Comparison of ENCODE assay signal across 24 mouse cellular contexts in genomic region chr9:97816143-97816805, GRCm38 (mm10).
DNase-seq lines count a peak whose midpoint lies in the region.
"Had no signal": no experiment of that assay in that cellular context is flagged by ENCODE, and none has a peak within 500 bp of the region (broad histone marks: within the 10 kb centered on the region; RNA-seq: fewer than 3 reads in every experiment).

No protein-coding gene starts in this region.

- no peak overlapping the region for H3K27ac ChIP-seq in hindbrain, embryonic 10.5 days
- H3K27ac ChIP-seq: embryonic facial prominence, embryonic 10.5 days; embryonic facial prominence, embryonic 12.5 days; forebrain, embryonic 13.5 days; forebrain, embryonic 15.5 days had no signal

- H3K36me3 ChIP-seq in hindbrain, embryonic 10.5 days = no peaks in the 10 kb centered on the region
- H3K36me3 ChIP-seq: embryonic facial prominence, embryonic 10.5 days; embryonic facial prominence, embryonic 12.5 days; forebrain, embryonic 15.5 days; G1E had no signal

- no peak overlapping the region for H3K4me3 ChIP-seq in hindbrain, embryonic 10.5 days
- H3K4me3 ChIP-seq: embryonic facial prominence, embryonic 10.5 days; embryonic facial prominence, embryonic 12.5 days; forebrain, embryonic 13.5 days; forebrain, embryonic 15.5 days had no signal

- no peaks in the 10 kb centered on the region for H3K4me1 ChIP-seq in hindbrain, embryonic 10.5 days (replicated peaks)
- H3K4me1 ChIP-seq: embryonic facial prominence, embryonic 10.5 days; embryonic facial prominence, embryonic 12.5 days; forebrain, embryonic 13.5 days; forebrain, embryonic 15.5 days had no signal

- 63% methylated on average over 3 of the region's 3 CpGs for WGBS in hindbrain, embryonic 10.5 days

- peak; percentile 8 for DNase-seq in embryo, embryonic 10.5 days (ENCODE audit: low spot score)
- DNase-seq in embryo, embryonic 11 days = no peak
- DNase-seq in kidney, postnatal 14 days = peak; percentile 6
- no peak for DNase-seq in kidney, adult 18-20 months
- peak; percentile 59 for DNase-seq in R1 (ENCODE audit: low read depth, low spot score)
- DNase-seq in hindbrain, embryonic 10.5 days (ENCODE audit: low spot score) = no peak
- no peak for DNase-seq in spleen, postnatal 36 days (ENCODE audit: low spot score in 2 of 2)
- DNase-seq: adrenal gland, adult 8-10 months; adrenal gland, postnatal 14 days; adrenal gland, postnatal 36 days; B cell, adult 2 months; cerebellum, adult 11-12 months; cerebellum, adult 2 months; cerebellum, adult 9-10 months; cerebellum, postnatal 10 days; cerebellum, postnatal 25 days; forebrain, postnatal 0 days had no signal

- no peaks in the 10 kb centered on the region for H3K27me3 ChIP-seq in hindbrain, embryonic 10.5 days (ENCODE audit: insufficient read depth, poor library complexity, severe bottlenecking)
- H3K27me3 ChIP-seq: CH12.LX; embryonic facial prominence, embryonic 12.5 days; forebrain, embryonic 13.5 days; forebrain, embryonic 15.5 days; Patski had no signal

- H3K9me3 ChIP-seq in hindbrain, embryonic 10.5 days = no peaks in the 10 kb centered on the region
- H3K9me3 ChIP-seq: embryonic facial prominence, embryonic 10.5 days; embryonic facial prominence, embryonic 12.5 days; forebrain, embryonic 13.5 days; forebrain, embryonic 15.5 days had no signal

Comparison
In these comparisons a context has a peak if more than half of its experiments do, and no peak if none do; other contexts are left out.
1. DNase-seq: peak in embryo, embryonic 10.5 days (single experiment), kidney, postnatal 14 days (single experiment) and R1 (single experiment); none in embryo, embryonic 11 days (single experiment), kidney, adult 18-20 months (single experiment), hindbrain, embryonic 10.5 days (single experiment) and spleen, postnatal 36 days (0 of 2).